Mouse (Mus musculus) c-Kit-positive CD71-positive TER-119-positive erythroid progenitor cells, embryonic 14.5 days (primary cell): ENCODE results near the gene Tagln.

ENCODE experiments used
- DNase-seq: peaks from one replicate; pipeline ENCODE4 v3.0.0-alpha.2; 2013; ENCODE audit warnings: low spot score

Tagln gene

GRCm38 (mm10) chr9:45906355-45907077 lies 29.3 kb downstream of the Tagln start, which contains the start of the genes Pcsk7 and Rnf214:
TSS of gene Pcsk7 (plus strand) at chr9:45906497.
TSS of gene Rnf214 (minus strand) at chr9:45906911.
- peak; percentile 80 for DNase-seq

GRCm38 (mm10) chr9:45905811-45906237 lies 30.0 kb downstream of the Tagln start:
- peak; percentile 7 for DNase-seq

DNA sequence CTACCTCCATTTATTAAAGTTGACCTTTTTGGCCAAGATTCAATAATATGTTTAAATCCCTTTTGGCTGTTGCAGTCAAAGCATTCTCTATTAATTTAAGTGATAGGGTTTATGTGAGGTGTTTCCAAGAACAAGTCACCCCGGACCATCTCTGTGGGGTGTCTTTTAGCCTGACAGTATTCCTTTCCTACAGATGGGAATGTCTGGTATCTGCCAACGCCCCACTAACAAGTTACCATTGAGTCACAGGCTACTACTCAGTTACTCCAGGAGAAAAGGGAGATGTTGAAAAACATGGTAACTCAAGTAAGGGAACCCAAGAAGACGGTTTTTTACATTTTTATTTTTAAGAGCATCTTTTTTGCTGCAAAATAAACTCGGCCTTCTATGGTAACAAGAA lies 30.7 kb downstream of the Tagln start:
- DNase-seq = no peak

GRCm38 (mm10) chr9:45893681-45894080 lies 42.2 kb downstream of the Tagln start:
- DNase-seq = no peak
